ENCODE assay signal across 15 mouse cellular contexts in the genomic region with DNA sequence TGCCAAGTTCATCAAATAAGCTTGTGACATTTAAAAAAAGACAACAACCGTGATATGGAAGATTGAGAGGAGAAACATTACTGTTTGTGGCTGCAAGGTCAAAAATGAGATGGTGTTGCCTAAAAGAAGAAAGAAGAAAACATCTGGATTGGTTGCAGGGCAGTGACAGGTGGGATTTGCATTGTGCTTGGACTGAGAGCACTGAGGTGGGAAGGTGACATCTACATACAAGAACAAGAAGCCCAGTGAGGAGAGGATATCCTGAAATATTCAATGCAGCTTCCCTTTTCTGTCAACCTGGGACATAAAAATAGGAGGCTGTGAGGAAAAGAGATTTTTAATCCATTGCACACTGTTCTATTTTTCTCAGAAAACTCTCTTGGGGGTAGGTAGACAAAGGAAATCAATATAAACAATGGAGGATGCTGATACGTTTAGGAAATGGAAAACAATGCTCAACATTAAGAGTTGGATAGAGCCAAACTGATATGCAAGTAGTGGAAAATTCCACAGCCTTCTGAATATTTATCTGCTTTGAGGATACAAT.
"Had no signal": no experiment of that assay in that cellular context is flagged by ENCODE, and none has a peak within 500 bp of the region (broad histone marks: within the 10 kb centered on the region; RNA-seq: fewer than 3 reads in every experiment).

No protein-coding gene starts in this region.

- H3K4me3 ChIP-seq: limb, embryonic 15.5 days; liver, embryonic 12.5 days; midbrain, embryonic 12.5 days; neural tube, embryonic 13.5 days; stomach, embryonic 15.5 days had no signal

- H3K36me3 ChIP-seq: limb, embryonic 15.5 days; liver, embryonic 12.5 days; midbrain, embryonic 12.5 days; neural tube, embryonic 13.5 days; stomach, embryonic 15.5 days had no signal

- DNase-seq: layer of hippocampus, adult 9-11 months; layer of hippocampus, postnatal 36 days; lung, embryonic 14.5 days; lung, postnatal 10 days; lung, postnatal 4 days; retina, postnatal 1 day; right cerebral cortex, postnatal 4 days; thymus, adult 2 months; thymus, postnatal 25 days had no signal

- H3K9ac ChIP-seq: limb, embryonic 15.5 days; liver, embryonic 12.5 days; lung, embryonic 14.5 days; midbrain, embryonic 12.5 days; neural tube, embryonic 13.5 days; stomach, embryonic 15.5 days had no signal

- H3K27ac ChIP-seq: limb, embryonic 15.5 days; liver, embryonic 12.5 days; midbrain, embryonic 12.5 days; neural tube, embryonic 13.5 days; stomach, embryonic 15.5 days had no signal

- H3K9me3 ChIP-seq: limb, embryonic 15.5 days; liver, embryonic 12.5 days; midbrain, embryonic 12.5 days; neural tube, embryonic 13.5 days; stomach, embryonic 15.5 days had no signal

- H3K4me1 ChIP-seq: limb, embryonic 15.5 days; liver, embryonic 12.5 days; midbrain, embryonic 12.5 days; neural tube, embryonic 13.5 days had no signal

- H3K27me3 ChIP-seq: limb, embryonic 15.5 days; midbrain, embryonic 12.5 days; neural tube, embryonic 13.5 days; stomach, embryonic 15.5 days had no signal

- H3K4me2 ChIP-seq: limb, embryonic 15.5 days; liver, embryonic 12.5 days; lung, embryonic 14.5 days; midbrain, embryonic 12.5 days; neural tube, embryonic 13.5 days; stomach, embryonic 15.5 days had no signal

- ATAC-seq: liver, embryonic 12.5 days; midbrain, embryonic 16.5 days had no signal
